Mouse (Mus musculus): ENCODE results near the gene Samd1. TPM values are rescaled to one million over a fixed set of nuclear protein-coding genes. Genes with fewer than 3 reads are reported as not detected.

The Samd1 gene
- 27.6 TPM for polyA plus RNA-seq (2015; fragmentation: Illumina TruSeq; extraction: RNeasy Lipid Tissue Mini Kit (QIAGEN cat#74804); ENCODE audit: insufficient read depth, low replicate concordance)

GRCm38 (mm10) chr8:83997511-83998141 lies at the start of gene Samd1:
TSS of gene Samd1 (plus strand) at chr8:83997672.

GRCm38 (mm10) chr8:83955106-83955957 lies 42.1 kb upstream of the Samd1 start, which contains the start of the genes Gm10644 and Asf1b:
TSS of gene Gm10644 (minus strand) at chr8:83955205.
TSS of gene Asf1b (plus strand) at chr8:83955507.

GRCm38 (mm10) chr8:83972150-83973120 lies 25.0 kb upstream of the Samd1 start, which contains the start of gene Prkaca:
TSS of gene Prkaca (plus strand) at chr8:83972993.

GRCm38 (mm10) chr8:84001281-84002000 lies 4.0 kb downstream of the Samd1 start, which contains the start of gene 1700067K01Rik:
TSS of gene 1700067K01Rik (plus strand) at chr8:84001502.

GRCm38 (mm10) chr8:84011705-84012498 lies 14.4 kb downstream of the Samd1 start, which contains the start of gene 2210011C24Rik:
TSS of gene 2210011C24Rik (minus strand) at chr8:84012171.

GRCm38 (mm10) chr8:84021096-84021495 lies 23.6 kb downstream of the Samd1 start, which contains the start of gene Palm3:
TSS of gene Palm3 (plus strand) at chr8:84021471.

GRCm38 (mm10) chr8:84042066-84042947 lies 44.8 kb downstream of the Samd1 start, which contains the start of gene Il27ra:
TSS of gene Il27ra (minus strand) at chr8:84042589.

GRCm38 (mm10) chr8:84044900-84045299 lies 47.4 kb downstream of the Samd1 start, which contains the start of gene Rln3:
TSS of gene Rln3 (minus strand) at chr8:84045000.

Other genes with a start within 250 kb of the Samd1 start
- 7.0 TPM for gene Adgrl1, start 97.6 kb upstream of the Samd1 start, polyA plus RNA-seq (2015; fragmentation: Illumina TruSeq; extraction: RNeasy Lipid Tissue Mini Kit (QIAGEN cat#74804); ENCODE audit: insufficient read depth, low replicate concordance)
- 1.3 TPM for gene Gm10644, start 42.5 kb upstream of the Samd1 start, polyA plus RNA-seq (2015; fragmentation: Illumina TruSeq; extraction: RNeasy Lipid Tissue Mini Kit (QIAGEN cat#74804); ENCODE audit: insufficient read depth, low replicate concordance)
- gene Asf1b, start 42.2 kb upstream of the Samd1 start, polyA plus RNA-seq (2015; fragmentation: Illumina TruSeq; extraction: RNeasy Lipid Tissue Mini Kit (QIAGEN cat#74804); ENCODE audit: insufficient read depth, low replicate concordance): 20.3 TPM
- 31.7 TPM for gene Prkaca, start 24.7 kb upstream of the Samd1 start, polyA plus RNA-seq (2015; fragmentation: Illumina TruSeq; extraction: RNeasy Lipid Tissue Mini Kit (QIAGEN cat#74804); ENCODE audit: insufficient read depth, low replicate concordance)
- 0.57 TPM for gene 1700067K01Rik, start 3.8 kb downstream of the Samd1 start, polyA plus RNA-seq (2015; fragmentation: Illumina TruSeq; extraction: RNeasy Lipid Tissue Mini Kit (QIAGEN cat#74804); ENCODE audit: insufficient read depth, low replicate concordance)
- not detected for gene 2210011C24Rik, start 14.5 kb downstream of the Samd1 start, polyA plus RNA-seq (2015; fragmentation: Illumina TruSeq; extraction: RNeasy Lipid Tissue Mini Kit (QIAGEN cat#74804); ENCODE audit: insufficient read depth, low replicate concordance)
- 0.30 TPM for gene Palm3, start 23.8 kb downstream of the Samd1 start, polyA plus RNA-seq (2015; fragmentation: Illumina TruSeq; extraction: RNeasy Lipid Tissue Mini Kit (QIAGEN cat#74804); ENCODE audit: insufficient read depth, low replicate concordance)
- 60.8 TPM for gene Il27ra, start 44.9 kb downstream of the Samd1 start, polyA plus RNA-seq (2015; fragmentation: Illumina TruSeq; extraction: RNeasy Lipid Tissue Mini Kit (QIAGEN cat#74804); ENCODE audit: insufficient read depth, low replicate concordance)
- not detected for gene Rln3, start 47.3 kb downstream of the Samd1 start, polyA plus RNA-seq (2015; fragmentation: Illumina TruSeq; extraction: RNeasy Lipid Tissue Mini Kit (QIAGEN cat#74804); ENCODE audit: insufficient read depth, low replicate concordance)
- gene Gm10643, start 67.5 kb downstream of the Samd1 start, polyA plus RNA-seq (2015; fragmentation: Illumina TruSeq; extraction: RNeasy Lipid Tissue Mini Kit (QIAGEN cat#74804); ENCODE audit: insufficient read depth, low replicate concordance): 2.0 TPM
- gene Rfx1, start 69.2 kb downstream of the Samd1 start, polyA plus RNA-seq (2015; fragmentation: Illumina TruSeq; extraction: RNeasy Lipid Tissue Mini Kit (QIAGEN cat#74804); ENCODE audit: insufficient read depth, low replicate concordance): 10.4 TPM
- gene Dcaf15, start 107.1 kb downstream of the Samd1 start, polyA plus RNA-seq (2015; fragmentation: Illumina TruSeq; extraction: RNeasy Lipid Tissue Mini Kit (QIAGEN cat#74804); ENCODE audit: insufficient read depth, low replicate concordance): 17.1 TPM
- 4.2 TPM for gene Podnl1, start 128.3 kb downstream of the Samd1 start, polyA plus RNA-seq (2015; fragmentation: Illumina TruSeq; extraction: RNeasy Lipid Tissue Mini Kit (QIAGEN cat#74804); ENCODE audit: insufficient read depth, low replicate concordance)
- gene Cc2d1a, start 150.3 kb downstream of the Samd1 start, polyA plus RNA-seq (2015; fragmentation: Illumina TruSeq; extraction: RNeasy Lipid Tissue Mini Kit (QIAGEN cat#74804); ENCODE audit: insufficient read depth, low replicate concordance): 5.1 TPM
- gene 4930432K21Rik, start 150.4 kb downstream of the Samd1 start, polyA plus RNA-seq (2015; fragmentation: Illumina TruSeq; extraction: RNeasy Lipid Tissue Mini Kit (QIAGEN cat#74804); ENCODE audit: insufficient read depth, low replicate concordance): 0.68 TPM
- gene Nanos3, start 187.5 kb downstream of the Samd1 start, polyA plus RNA-seq (2015; fragmentation: Illumina TruSeq; extraction: RNeasy Lipid Tissue Mini Kit (QIAGEN cat#74804); ENCODE audit: insufficient read depth, low replicate concordance): not detected
- gene Zswim4, start 239.4 kb downstream of the Samd1 start, polyA plus RNA-seq (2015; fragmentation: Illumina TruSeq; extraction: RNeasy Lipid Tissue Mini Kit (QIAGEN cat#74804); ENCODE audit: insufficient read depth, low replicate concordance): 1.9 TPM

Data from spleen, adult 10 weeks (tissue).